Mouse (Mus musculus): ENCODE measurements around the gene Cit. TPM values are rescaled to one million over a fixed set of nuclear protein-coding genes. Genes with fewer than 3 reads are reported as not detected.

The Cit gene
- total RNA-seq, 2 experiments from 2014 or later, result 2.7 to 3.3 TPM

- no peak for DNase-seq (ENCODE audit: low spot score in 2 of 2)
Observed at GRCm38 (mm10) chr5:116006324-116007099, 161.4 kb downstream of the Cit start.

DNA sequence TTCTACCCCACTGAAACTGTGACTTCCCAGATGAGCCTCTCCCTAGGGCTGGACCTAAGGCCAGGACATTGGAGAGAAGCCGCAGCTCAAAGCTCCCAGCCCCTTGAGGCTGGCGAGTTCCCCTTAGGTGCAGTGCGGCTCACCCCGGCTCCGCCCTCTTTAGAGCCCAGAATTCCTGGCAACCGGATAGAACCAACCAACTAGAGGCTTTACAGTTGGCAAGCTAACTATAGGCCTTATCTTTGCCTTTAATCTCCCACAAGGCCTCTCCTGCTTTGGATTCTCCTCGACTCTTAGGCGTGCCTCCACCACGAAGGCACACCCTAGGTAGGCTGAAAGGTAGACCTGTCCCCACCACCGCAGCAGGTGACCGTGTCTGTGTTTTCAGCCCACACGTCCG, 162.6 kb downstream of the Cit start:
- no peak for DNase-seq (ENCODE audit: low spot score in 2 of 2)

DNA sequence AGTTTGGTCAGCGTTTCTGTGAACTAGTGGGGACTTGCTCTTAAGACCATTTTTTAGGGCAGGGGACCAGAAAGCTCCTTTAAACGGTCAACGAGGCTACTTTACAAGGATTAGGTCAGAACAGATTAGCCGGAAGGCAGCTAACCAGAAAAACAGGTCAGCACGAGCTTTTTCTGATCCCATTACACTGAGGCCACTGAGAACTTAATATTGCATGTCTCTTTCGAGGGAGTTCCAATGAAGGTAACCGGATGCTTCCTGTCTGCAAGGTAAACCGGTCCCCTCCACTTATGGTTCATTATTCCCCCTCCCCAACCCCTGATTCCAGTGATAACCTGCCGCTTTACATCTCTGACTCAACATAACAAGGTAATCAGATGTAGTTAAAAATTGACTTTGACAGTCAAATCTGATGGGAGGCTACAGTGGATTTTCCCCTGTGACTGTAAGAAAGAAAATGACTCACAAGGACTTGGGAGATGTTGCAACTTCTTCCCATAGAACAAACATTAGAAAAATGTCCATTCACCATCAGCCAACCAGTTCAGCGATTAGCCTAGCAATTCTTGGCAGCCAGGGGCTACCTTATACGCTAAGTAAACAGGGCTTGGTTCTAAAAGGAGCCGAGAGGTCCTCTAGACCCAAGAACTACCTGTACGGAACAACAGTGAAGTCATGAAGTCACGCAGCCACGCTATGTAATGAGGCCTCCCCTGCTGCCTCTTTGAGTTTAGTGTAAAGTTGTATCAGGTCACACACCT, 164.2 kb downstream of the Cit start:
- no peak for DNase-seq (ENCODE audit: low spot score in 2 of 2)

DNA sequence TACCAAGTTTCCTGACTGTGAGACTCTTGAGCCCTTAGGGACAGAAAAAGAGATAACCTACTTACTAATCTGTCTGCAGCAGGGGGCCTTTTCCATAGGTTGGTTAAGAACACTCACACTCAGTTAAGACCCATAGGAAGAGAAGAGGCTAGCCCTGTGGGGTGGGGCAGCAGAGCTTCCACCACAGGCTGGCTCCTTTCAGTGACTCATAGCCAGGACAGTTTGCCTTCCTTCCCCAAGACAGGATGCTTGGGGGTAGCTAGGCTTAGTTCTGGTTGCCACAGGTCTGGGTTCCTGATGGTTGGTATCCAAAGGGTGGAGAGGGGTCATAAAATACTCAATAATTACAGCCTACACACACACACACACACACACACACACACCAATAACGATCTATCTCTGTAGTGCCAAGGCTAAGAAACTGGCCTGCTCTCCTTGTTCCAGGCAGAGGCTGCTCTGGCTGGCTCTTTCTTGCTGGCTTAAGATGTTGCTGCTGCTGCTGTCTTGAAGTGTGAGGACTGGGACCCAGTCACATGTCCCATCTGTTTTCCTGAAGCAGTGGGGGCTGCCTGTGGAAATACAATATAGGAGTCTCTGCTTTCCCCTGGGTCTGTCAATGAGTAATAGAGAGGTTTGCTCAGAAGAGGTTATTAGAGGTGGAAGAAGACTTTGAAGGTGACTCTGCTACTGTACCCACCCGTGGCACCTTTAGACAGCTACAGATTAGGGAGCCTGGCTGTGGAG, 165.0 kb downstream of the Cit start:
- no peak for DNase-seq (ENCODE audit: low spot score in 2 of 2)

GRCm38 (mm10) chr5:116011700-116012099, 166.6 kb downstream of the Cit start:
- no peak for DNase-seq (ENCODE audit: low spot score in 2 of 2)

- no peak for DNase-seq (ENCODE audit: low spot score in 2 of 2)
Observed at GRCm38 (mm10) chr5:116012503-116012902, 167.4 kb downstream of the Cit start.

DNA sequence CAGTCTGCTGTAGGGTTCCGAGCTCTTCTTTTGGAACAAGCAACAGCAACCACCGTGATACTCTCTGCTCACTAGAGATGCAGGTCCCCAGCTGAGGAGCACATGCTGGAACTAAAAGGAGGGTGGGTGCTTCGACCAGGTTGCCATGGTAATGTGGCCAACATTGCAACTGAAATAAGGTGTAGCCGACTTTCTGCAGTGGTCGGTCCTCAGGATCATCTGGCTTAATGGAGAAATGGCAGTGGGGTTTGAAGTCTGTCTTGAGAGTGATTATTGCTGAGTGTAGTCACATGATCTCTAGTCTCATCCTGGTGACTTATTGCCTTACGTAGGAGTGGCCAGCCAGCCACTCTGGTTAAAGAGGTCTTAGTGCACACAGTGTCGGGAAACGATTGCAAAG, 168.7 kb downstream of the Cit start:
- DNase-seq (ENCODE audit: low spot score in 2 of 2), result no peak

DNA sequence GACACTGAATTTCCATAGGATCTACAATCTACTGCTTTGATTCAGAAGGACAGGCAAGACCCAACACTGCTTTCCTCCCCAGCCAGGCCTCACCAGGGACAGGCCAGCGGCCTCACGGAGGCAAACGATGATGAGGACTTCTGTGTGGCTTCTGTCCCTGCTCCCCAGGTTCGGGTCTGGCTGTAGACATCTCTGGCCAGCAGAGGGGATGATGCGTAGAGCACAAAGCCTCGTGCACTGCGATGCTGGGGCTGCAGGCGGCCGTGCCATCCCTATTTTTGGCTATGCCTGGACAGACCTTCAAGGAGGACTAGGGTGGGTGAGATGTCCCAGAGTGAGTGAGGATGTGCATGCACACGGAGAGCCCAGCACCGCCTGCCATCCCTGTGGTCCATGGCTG, 169.2 kb downstream of the Cit start:
- no peak for DNase-seq (ENCODE audit: low spot score in 2 of 2)

DNA sequence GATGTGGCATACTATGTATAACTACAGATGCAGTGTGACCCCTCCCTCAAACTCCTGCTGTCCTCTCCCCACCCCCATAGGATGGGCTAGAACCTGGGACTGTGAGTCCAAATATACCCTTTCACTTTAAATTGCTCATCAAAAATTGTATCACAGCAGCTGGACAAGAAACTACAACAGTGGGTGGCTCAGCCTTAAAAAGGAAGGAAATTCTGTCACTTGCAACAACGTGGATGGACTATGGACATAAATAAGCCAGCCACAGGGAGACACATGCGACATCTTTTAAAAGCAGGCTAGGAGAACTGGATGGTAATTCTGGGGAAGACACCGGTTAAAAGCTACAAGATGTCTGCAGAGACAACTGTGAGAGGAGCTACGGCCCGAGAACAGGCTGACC, 171.5 kb downstream of the Cit start:
- no peak for DNase-seq (ENCODE audit: low spot score in 2 of 2)

GRCm38 (mm10) chr5:116017391-116017790, 172.3 kb downstream of the Cit start:
- no peak for DNase-seq (ENCODE audit: low spot score in 2 of 2)

DNA sequence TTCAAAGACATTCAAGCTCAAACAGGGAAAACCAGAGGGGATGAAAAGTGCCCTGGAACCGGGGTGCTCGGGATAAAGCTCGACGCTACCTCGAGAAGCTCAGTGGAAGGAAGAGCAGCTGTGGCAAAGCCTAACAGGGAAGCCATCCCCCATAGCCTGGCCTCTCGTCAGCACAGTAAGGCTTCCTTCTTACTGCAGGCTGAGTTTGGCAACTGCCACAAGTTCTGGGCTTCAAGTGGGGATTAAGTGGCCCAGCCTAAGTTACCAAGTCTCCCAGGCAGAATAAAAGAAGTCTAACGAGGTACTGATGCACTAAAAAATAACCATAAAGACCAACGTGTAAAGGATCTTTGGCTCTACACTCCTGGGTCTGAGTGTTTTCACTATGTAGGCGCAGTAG, 173.1 kb downstream of the Cit start:
- DNase-seq (ENCODE audit: low spot score in 2 of 2), result no peak

DNA sequence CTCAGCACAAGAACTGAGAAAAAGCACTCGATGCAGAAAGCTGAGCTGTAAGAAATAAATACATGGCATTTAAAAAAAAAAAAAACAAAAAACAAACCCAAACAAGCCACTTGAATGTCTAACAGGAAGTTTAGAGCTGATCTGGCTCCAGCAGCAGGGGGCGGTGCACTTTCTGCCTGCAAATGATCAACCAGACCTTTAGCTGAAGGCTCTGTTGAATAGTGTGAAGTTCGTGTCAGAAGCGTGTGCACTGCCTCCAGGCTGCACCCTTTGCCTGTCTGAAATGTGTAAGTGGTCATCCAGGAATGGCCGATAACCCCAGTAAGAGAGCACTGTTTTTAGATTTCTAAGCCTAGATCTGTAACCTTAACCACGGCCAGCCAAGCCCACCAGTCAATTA, 173.7 kb downstream of the Cit start:
- DNase-seq (ENCODE audit: low spot score in 2 of 2), result no peak

GRCm38 (mm10) chr5:116019371-116019770, 174.3 kb downstream of the Cit start:
- no peak for DNase-seq (ENCODE audit: low spot score in 2 of 2)

DNA sequence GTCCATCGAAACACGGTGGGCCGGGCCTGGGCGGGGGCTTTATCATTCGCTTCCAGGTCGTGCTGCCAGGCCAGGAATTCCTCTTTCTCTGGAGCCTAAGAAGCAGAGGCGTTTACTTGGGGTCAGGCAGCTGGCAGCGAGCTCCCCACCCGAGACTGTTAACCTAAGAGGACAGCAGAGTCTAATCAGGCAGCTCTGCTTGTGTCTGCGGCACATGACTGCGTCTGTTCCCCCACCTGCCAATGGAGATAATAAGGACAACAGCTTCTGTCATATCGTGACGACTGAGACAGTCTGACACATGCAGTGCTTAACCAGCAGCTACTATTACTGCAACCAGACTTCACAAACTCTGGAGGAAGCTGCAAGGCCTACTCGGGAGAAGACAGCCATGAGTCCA, 176.5 kb downstream of the Cit start:
- no peak for DNase-seq (ENCODE audit: low spot score in 2 of 2)

GRCm38 (mm10) chr5:116022131-116022530, 177.1 kb downstream of the Cit start:
- no peak for DNase-seq (ENCODE audit: low spot score in 2 of 2)

GRCm38 (mm10) chr5:116022658-116023200, 177.7 kb downstream of the Cit start:
- no peak for DNase-seq (ENCODE audit: low spot score in 2 of 2)

- DNase-seq (ENCODE audit: low spot score in 2 of 2), result no peak
Observed at GRCm38 (mm10) chr5:116023251-116023661, 178.2 kb downstream of the Cit start.

GRCm38 (mm10) chr5:116023821-116024284, 178.8 kb downstream of the Cit start:
- DNase-seq (ENCODE audit: low spot score in 2 of 2), result peak in 1 of 2 experiments; percentile 31

DNA sequence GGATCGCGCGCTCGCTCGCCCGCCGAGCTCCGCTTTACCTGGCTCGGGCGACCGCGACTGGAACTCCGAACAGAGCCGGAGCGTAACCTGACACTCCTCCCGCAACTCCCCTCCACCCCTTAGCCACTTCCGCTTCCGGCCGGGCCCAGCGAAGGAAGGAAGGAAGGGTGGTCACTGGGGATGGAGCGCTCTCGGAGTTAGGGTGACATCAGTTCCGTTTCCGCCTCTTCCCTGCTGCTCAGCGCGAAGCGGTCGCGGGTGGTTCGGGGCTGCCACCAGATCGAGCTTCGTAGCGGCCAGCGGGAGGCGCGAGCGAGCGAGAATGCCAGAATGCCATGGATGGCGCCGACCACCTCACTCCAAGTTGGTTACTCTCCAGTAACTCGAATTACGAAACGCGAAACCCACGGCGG, 179.3 kb downstream of the Cit start, which contains the start of gene Prkab1:
Prkab1 (minus strand) TSS at position 182 of the 413 bp plus-strand sequence.
- DNase-seq (ENCODE audit: low spot score in 2 of 2), result peak; percentile 86 to 87

DNA sequence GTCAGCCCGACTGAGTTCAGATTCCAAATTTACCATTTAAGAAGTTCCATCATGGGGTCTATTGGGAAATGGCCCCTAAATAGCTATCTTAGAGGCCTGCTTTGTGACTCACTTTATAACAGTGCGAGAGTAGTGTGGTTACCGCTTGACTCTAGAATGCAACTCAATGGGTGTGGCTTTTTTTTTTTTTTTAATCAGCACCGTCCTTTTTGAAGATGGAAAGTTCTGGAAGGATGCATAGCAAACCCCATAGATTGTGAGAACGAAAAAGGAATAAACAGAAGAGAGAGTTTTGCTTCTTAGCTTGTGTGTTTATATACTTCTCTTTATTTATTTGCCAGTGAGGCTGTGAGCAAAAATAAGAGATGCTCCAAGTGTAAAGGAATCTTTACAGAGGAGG, 181.0 kb downstream of the Cit start:
- no peak for DNase-seq (ENCODE audit: low spot score in 2 of 2)

GRCm38 (mm10) chr5:116026561-116026960, 181.5 kb downstream of the Cit start:
- no peak for DNase-seq (ENCODE audit: low spot score in 2 of 2)
